24 mouse cellular contexts compared by ENCODE assay signal in genomic region chr4:101157476-101157875, GRCm38 (mm10).
DNase-seq lines count a peak whose midpoint lies in the region; ATAC-seq and TF ChIP-seq lines count a peak whose summit lies in the region.
"Had no signal": no experiment of that assay in that cellular context is flagged by ENCODE, and none has a peak within 500 bp of the region (broad histone marks: within the 10 kb centered on the region; RNA-seq: fewer than 3 reads in every experiment).

No protein-coding gene starts in this region.

- no peak for ATAC-seq in forebrain, embryonic 12.5 days (ENCODE audit: low FRiP score)
- ATAC-seq in heart, embryonic 11.5 days (replicated peaks; ENCODE audit: insufficient number of reproducible peaks, low FRiP score, low TSS enrichment): no peak
- ATAC-seq: activated CD4-positive, CD25-positive, alpha-beta regulatory T cell, adult 4 months; CD4-positive, CD25-positive, alpha-beta regulatory T cell, adult 4 months; forebrain, embryonic 14.5 days; forebrain, postnatal 0 days had no signal

- DNase-seq in layer of hippocampus, adult 2 months (ENCODE audit: low spot score in 2 of 2): no peak
- no peak for DNase-seq in layer of hippocampus, postnatal 25 days (ENCODE audit: extremely low spot score in 1 of 2, low spot score in 1 of 2)
- DNase-seq in kidney, adult 8-10 months: peak; percentile 62 to 71
- DNase-seq in kidney, postnatal 10 days: peak; percentile 40
- DNase-seq in kidney, postnatal 36 days: peak; percentile 61 to 69
- no peak for DNase-seq in gastrocnemius, postnatal 4 days (ENCODE audit: low spot score in 2 of 2)
- DNase-seq: adrenal gland, adult 8-10 months; adrenal gland, postnatal 25 days; cerebellum, adult 11-12 months; cerebellum, adult 8-10 months; forebrain, postnatal 0 days; gastrocnemius, adult 2 months; gastrocnemius, postnatal 14 days; heart, adult 18-20 months; heart, postnatal 14 days had no signal

- H3K9me3 ChIP-seq in forebrain, embryonic 12.5 days: no peaks in the 10 kb centered on the region
- H3K9me3 ChIP-seq in heart, embryonic 11.5 days (replicated peaks; ENCODE audit: control insufficient read depth, low read length): no peaks in the 10 kb centered on the region
- H3K9me3 ChIP-seq: forebrain, embryonic 10.5 days; heart, embryonic 13.5 days; hindbrain, embryonic 12.5 days; hindbrain, embryonic 15.5 days had no signal

- WGBS in forebrain, embryonic 12.5 days: 92% methylated on average over 5 of the region's 5 CpGs
- WGBS in heart, embryonic 11.5 days (ENCODE audit: insufficient replicate concordance): 85% methylated on average over 5 of the region's 5 CpGs

- no peaks in the 10 kb centered on the region for H3K4me1 ChIP-seq in forebrain, embryonic 12.5 days
- peaks cover 7% of the 10 kb centered on the region; the same call in 1 of the 2 replicates for H3K4me1 ChIP-seq in heart, embryonic 11.5 days (ENCODE audit: control insufficient read depth, insufficient read depth, low read length)
- H3K4me1 ChIP-seq: forebrain, embryonic 10.5 days; hindbrain, embryonic 12.5 days; hindbrain, embryonic 15.5 days had no signal

- no peak overlapping the region for H3K9ac ChIP-seq in forebrain, embryonic 12.5 days
- no peak overlapping the region for H3K9ac ChIP-seq in heart, embryonic 11.5 days (ENCODE audit: low read depth, low read length)
- H3K9ac ChIP-seq: forebrain, postnatal 0 days; heart, embryonic 13.5 days; hindbrain, embryonic 12.5 days; hindbrain, embryonic 15.5 days had no signal

- no peak for TF ChIP-seq CTCF in layer of hippocampus, adult 2 months (conservative IDR thresholded peaks at IDR 0.05)

- H3K27me3 ChIP-seq in forebrain, embryonic 12.5 days: no peaks in the 10 kb centered on the region
- no peaks in the 10 kb centered on the region for H3K27me3 ChIP-seq in heart, embryonic 11.5 days (ENCODE audit: control insufficient read depth, insufficient read depth, low read length)
- H3K27me3 ChIP-seq: heart, embryonic 13.5 days; hindbrain, embryonic 12.5 days; hindbrain, embryonic 15.5 days had no signal

- H3K4me3 ChIP-seq in layer of hippocampus, adult 2 months: no peak overlapping the region
- no peak overlapping the region for H3K4me3 ChIP-seq in forebrain, embryonic 12.5 days (replicated peaks)
- no peak overlapping the region for H3K4me3 ChIP-seq in heart, embryonic 11.5 days (ENCODE audit: low read depth, low read length)
- H3K4me3 ChIP-seq: forebrain, embryonic 10.5 days; gastrocnemius, adult 2 months; heart, embryonic 13.5 days; hindbrain, embryonic 12.5 days; hindbrain, embryonic 15.5 days had no signal

- H3K27ac ChIP-seq in layer of hippocampus, adult 2 months: 0 out of 2 replicates have a peak overlapping the region, but pooled peaks have one; percentile 39
- no peak overlapping the region for H3K27ac ChIP-seq in forebrain, embryonic 12.5 days
- H3K27ac ChIP-seq in heart, embryonic 11.5 days (ENCODE audit: low read depth, low read length): no peak overlapping the region
- H3K27ac ChIP-seq: forebrain, embryonic 10.5 days; gastrocnemius, adult 2 months; heart, embryonic 13.5 days; hindbrain, embryonic 12.5 days; hindbrain, embryonic 15.5 days had no signal

- H3K4me2 ChIP-seq in forebrain, embryonic 12.5 days: no peak overlapping the region
- H3K4me2 ChIP-seq in heart, embryonic 11.5 days: no peak overlapping the region
- H3K4me2 ChIP-seq: heart, embryonic 13.5 days; hindbrain, embryonic 12.5 days; hindbrain, embryonic 15.5 days had no signal

- H3K36me3 ChIP-seq in forebrain, embryonic 12.5 days (replicated peaks): peaks cover 32% of the 10 kb centered on the region
- H3K36me3 ChIP-seq in heart, embryonic 11.5 days (ENCODE audit: control insufficient read depth, insufficient read depth, low read length): peaks cover 9% of the 10 kb centered on the region

Comparison
In these comparisons a context has a peak if more than half of its experiments do, and no peak if none do; other contexts are left out.
1. DNase-seq: peak in kidney, adult 8-10 months (2 of 2), kidney, postnatal 10 days (single experiment) and kidney, postnatal 36 days (2 of 2); none in layer of hippocampus, adult 2 months (0 of 2), layer of hippocampus, postnatal 25 days (0 of 2) and gastrocnemius, postnatal 4 days (0 of 2).